7 mouse cellular contexts compared by ENCODE assay signal in the genomic region with DNA sequence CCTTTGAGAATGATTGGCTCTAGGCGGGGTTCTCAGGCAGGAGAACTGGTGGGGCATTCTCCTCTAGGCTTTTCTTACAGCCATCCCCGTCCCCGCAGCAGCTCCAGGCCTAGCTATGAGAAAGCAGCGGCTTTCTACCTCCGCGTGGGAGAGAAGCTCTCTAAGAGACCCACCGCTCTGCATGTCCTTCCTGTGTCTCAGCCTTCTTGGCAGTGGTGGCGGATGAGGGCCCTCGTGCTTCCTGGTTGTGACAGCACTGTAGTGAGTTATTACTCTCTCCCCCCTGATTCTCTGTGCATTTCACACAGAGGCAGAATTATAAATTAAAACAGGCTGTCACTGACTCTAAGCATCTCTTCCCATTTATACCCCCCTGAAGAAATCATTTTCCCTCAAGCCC.
DNase-seq lines count a peak whose midpoint lies in the region; ATAC-seq and TF ChIP-seq lines count a peak whose summit lies in the region.

No protein-coding gene starts in this region.

- WGBS in lung, adult 2 months, result 21% methylated on average over 9 of the region's 9 CpGs
- 41% methylated on average over 9 of the region's 9 CpGs for WGBS in embryonic facial prominence, embryonic 13.5 days
- 18% methylated on average over 9 of the region's 9 CpGs for WGBS in kidney, embryonic 14.5 days

- no peaks in the 10 kb centered on the region for H3K27me3 ChIP-seq in embryonic facial prominence, embryonic 13.5 days
- no peaks in the 10 kb centered on the region for H3K27me3 ChIP-seq in kidney, embryonic 14.5 days (ENCODE audit: control insufficient read depth, insufficient read depth, low read length)

- H3K36me3 ChIP-seq in embryonic facial prominence, embryonic 13.5 days, result no peaks in the 10 kb centered on the region
- H3K36me3 ChIP-seq in kidney, embryonic 14.5 days (ENCODE audit: control insufficient read depth, insufficient read depth, low read length), result no peaks in the 10 kb centered on the region

- H3K27ac ChIP-seq in embryonic facial prominence, embryonic 13.5 days, result peak overlapping the region; percentile 44
- peak overlapping the region; percentile 62; the same call in 1 of the 2 replicates for H3K27ac ChIP-seq in kidney, embryonic 14.5 days (ENCODE audit: low read depth, low read length)

- H3K9ac ChIP-seq in embryonic facial prominence, embryonic 13.5 days, result no peak overlapping the region
- H3K9ac ChIP-seq in kidney, embryonic 14.5 days (ENCODE audit: low read depth, low read length), result no peak overlapping the region

- no peak for ATAC-seq in embryonic facial prominence, embryonic 13.5 days (ENCODE audit: insufficient number of reproducible peaks, insufficient read depth, low FRiP score, low TSS enrichment, low read depth)
- peak; percentile 44; the same call in 1 of the 2 replicates for ATAC-seq in kidney, embryonic 14.5 days (ENCODE audit: low FRiP score, low TSS enrichment)

- no peaks in the 10 kb centered on the region for H3K4me1 ChIP-seq in lung, adult 2 months (ENCODE audit: control insufficient read depth, insufficient read depth, low read length)
- peaks cover 19% of the 10 kb centered on the region for H3K4me1 ChIP-seq in embryonic facial prominence, embryonic 13.5 days
- peaks cover 14% of the 10 kb centered on the region; the same call in 1 of the 2 replicates for H3K4me1 ChIP-seq in kidney, embryonic 14.5 days (ENCODE audit: control insufficient read depth, insufficient read depth, low read length)

- TF ChIP-seq CTCF in lung, adult 2 months (IDR thresholded peaks at IDR 0.05; ENCODE audit: insufficient read depth, low read length), result no peak

- peak; percentile 14 to 30 for DNase-seq in lung, postnatal 4 days
- no peak for DNase-seq in lung, adult 2 months
- DNase-seq in thymus, postnatal 10 days (ENCODE audit: low spot score in 2 of 2), result peak; percentile 28 to 42
- DNase-seq in layer of hippocampus, adult 18-20 months (ENCODE audit: low spot score in 2 of 2), result no peak
- DNase-seq in left cerebral cortex, postnatal 14 days (ENCODE audit: low spot score in 2 of 2), result no peak

- TF ChIP-seq POLR2A in lung, adult 2 months (IDR thresholded peaks at IDR 0.05; ENCODE audit: borderline replicate concordance, extremely low read depth, low read depth, low read length), result no peak

- H3K4me3 ChIP-seq in lung, adult 2 months (replicated peaks; ENCODE audit: extremely low read depth, low read depth, low read length), result no peak overlapping the region
- H3K4me3 ChIP-seq in embryonic facial prominence, embryonic 13.5 days, result no peak overlapping the region
- no peak overlapping the region for H3K4me3 ChIP-seq in kidney, embryonic 14.5 days (ENCODE audit: low read length)

- H3K4me2 ChIP-seq in embryonic facial prominence, embryonic 13.5 days, result 0 out of 2 replicates have a peak overlapping the region, but pooled peaks have one; percentile 12
- H3K4me2 ChIP-seq in kidney, embryonic 14.5 days (replicated peaks; ENCODE audit: low read depth, low read length), result peak overlapping the region; percentile 15; the same call in 1 of the 2 replicates

- intact Hi-C loops in left cerebral cortex, postnatal 14 days (cut with DNase I), result no loop called here

- H3K9me3 ChIP-seq in embryonic facial prominence, embryonic 13.5 days, result no peaks in the 10 kb centered on the region
- no peaks in the 10 kb centered on the region for H3K9me3 ChIP-seq in kidney, embryonic 14.5 days (ENCODE audit: control insufficient read depth, low read length)

Comparison
In these comparisons a context has a peak if more than half of its experiments do, and no peak if none do; other contexts are left out.
1. DNase-seq: peak in lung, postnatal 4 days (2 of 2) and thymus, postnatal 10 days (2 of 2); none in lung, adult 2 months (single experiment), layer of hippocampus, adult 18-20 months (0 of 2) and left cerebral cortex, postnatal 14 days (0 of 2).